13 mouse cellular contexts compared by ENCODE assay signal in the genomic region with DNA sequence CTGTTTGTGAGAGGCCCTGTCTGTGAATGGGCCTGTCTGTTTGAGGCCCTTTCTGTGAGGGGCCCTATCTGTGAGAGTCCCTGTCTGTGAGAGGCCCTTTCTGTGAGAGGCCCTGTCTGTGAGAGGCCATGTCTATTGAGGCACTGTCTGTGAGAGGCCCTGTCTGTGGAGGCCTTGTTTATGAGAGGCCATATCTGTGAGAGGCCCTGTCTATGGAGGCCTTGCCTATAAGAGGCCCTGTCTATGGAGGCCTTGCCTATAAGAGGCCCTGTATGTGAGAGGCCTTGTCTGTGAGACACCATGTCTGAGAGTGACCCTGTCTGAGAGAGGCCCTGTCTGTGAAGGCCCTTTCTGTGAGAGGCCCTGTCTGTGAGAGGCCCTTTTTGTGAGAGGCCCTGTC. TPM values are rescaled to one million over a fixed set of nuclear protein-coding genes. Genes with fewer than 3 reads are reported as not detected.
A peak's percentile ranks its signal among the peaks of the same experiment; 100 is the strongest.
DNase-seq lines count a peak whose midpoint lies in the region; ATAC-seq lines count a peak whose summit lies in the region.
"Had no signal": no experiment of that assay in that cellular context is flagged by ENCODE, and none has a peak within 500 bp of the region (broad histone marks: within the 10 kb centered on the region; RNA-seq: fewer than 3 reads in every experiment).

No protein-coding gene starts in this region.

- peak overlapping the region; percentile 82 for H3K27ac ChIP-seq in forebrain, embryonic 10.5 days
- no peak overlapping the region for H3K27ac ChIP-seq in forebrain, embryonic 15.5 days (replicated peaks)
- no peak overlapping the region for H3K27ac ChIP-seq in kidney, embryonic 16.5 days (ENCODE audit: low read length)
- H3K27ac ChIP-seq in liver, embryonic 13.5 days, result peak overlapping the region; percentile 93
- H3K27ac ChIP-seq: lung, embryonic 15.5 days had no signal

- no peak for ATAC-seq in forebrain, embryonic 15.5 days (replicated peaks)
- 0 out of 2 replicates have a peak, but pooled peaks have one; percentile 6 for ATAC-seq in kidney, embryonic 16.5 days (ENCODE audit: low FRiP score, low TSS enrichment)
- ATAC-seq in erythroblast, adult 5-6 weeks (replicated peaks; ENCODE audit: low FRiP score, poor library complexity, severe bottlenecking), result peak; percentile 10; the same call in 1 of the 2 replicates
- ATAC-seq in liver, embryonic 13.5 days (ENCODE audit: low read depth), result peak; percentile 87

- peaks cover 31% of the 10 kb centered on the region for H3K4me1 ChIP-seq in forebrain, embryonic 10.5 days
- no peaks in the 10 kb centered on the region for H3K4me1 ChIP-seq in forebrain, embryonic 15.5 days
- no peaks in the 10 kb centered on the region for H3K4me1 ChIP-seq in kidney, embryonic 16.5 days (ENCODE audit: insufficient read depth, low read length)
- peaks cover 71% of the 10 kb centered on the region for H3K4me1 ChIP-seq in liver, embryonic 13.5 days (replicated peaks)
- H3K4me1 ChIP-seq: lung, embryonic 15.5 days had no signal

- intact Hi-C loops in gastrocnemius, postnatal 36 days (cut with DNase I), result no loop called here

- H3K4me3 ChIP-seq in forebrain, embryonic 10.5 days, result 0 out of 2 replicates have a peak overlapping the region, but pooled peaks have one; percentile 5
- no peak overlapping the region for H3K4me3 ChIP-seq in forebrain, embryonic 15.5 days
- no peak overlapping the region for H3K4me3 ChIP-seq in kidney, embryonic 16.5 days (ENCODE audit: low read length)
- H3K4me3 ChIP-seq in liver, embryonic 13.5 days (replicated peaks), result peak overlapping the region; percentile 75
- H3K4me3 ChIP-seq: lung, embryonic 15.5 days had no signal

- H3K36me3 ChIP-seq in forebrain, embryonic 10.5 days (replicated peaks), result peaks cover 42% of the 10 kb centered on the region
- H3K36me3 ChIP-seq in forebrain, embryonic 15.5 days, result peaks cover 6% of the 10 kb centered on the region; the same call in 1 of the 2 replicates
- H3K36me3 ChIP-seq in kidney, embryonic 16.5 days (ENCODE audit: insufficient read depth, low read length), result peaks cover 7% of the 10 kb centered on the region; the same call in 1 of the 2 replicates
- H3K36me3 ChIP-seq in liver, embryonic 13.5 days, result peaks cover 55% of the 10 kb centered on the region

- H3K9ac ChIP-seq in forebrain, embryonic 15.5 days (replicated peaks), result no peak overlapping the region
- no peak overlapping the region for H3K9ac ChIP-seq in kidney, embryonic 16.5 days (replicated peaks; ENCODE audit: low read length)
- H3K9ac ChIP-seq in liver, embryonic 13.5 days, result peak overlapping the region; percentile 80
- H3K9ac ChIP-seq: lung, embryonic 15.5 days had no signal

- DNase-seq in forebrain, embryonic 10.5 days (ENCODE audit: extremely low spot score, low spot score), result no peak
- DNase-seq in kidney, postnatal 10 days, result no peak
- DNase-seq in liver, embryonic 13.5 days, result peak; percentile 41
- DNase-seq in gastrocnemius, postnatal 36 days, result no peak
- DNase-seq in cerebellum, adult 9-11 months, result no peak
- DNase-seq: embryo, embryonic 11 days; gastrocnemius, postnatal 10 days; spleen, adult 18-20 months; thymus, postnatal 25 days had no signal

- no peak overlapping the region for H3K4me2 ChIP-seq in forebrain, embryonic 15.5 days (replicated peaks)
- no peak overlapping the region for H3K4me2 ChIP-seq in kidney, embryonic 16.5 days (replicated peaks; ENCODE audit: low read depth, low read length)
- H3K4me2 ChIP-seq in liver, embryonic 13.5 days, result peak overlapping the region; percentile 77
- H3K4me2 ChIP-seq: lung, embryonic 15.5 days had no signal

- no peaks in the 10 kb centered on the region for H3K27me3 ChIP-seq in forebrain, embryonic 10.5 days (ENCODE audit: poor library complexity, severe bottlenecking)
- no peaks in the 10 kb centered on the region for H3K27me3 ChIP-seq in forebrain, embryonic 15.5 days
- H3K27me3 ChIP-seq in kidney, embryonic 16.5 days (ENCODE audit: insufficient read depth, low read length), result no peaks in the 10 kb centered on the region
- no peaks in the 10 kb centered on the region for H3K27me3 ChIP-seq in liver, embryonic 13.5 days
- H3K27me3 ChIP-seq: lung, embryonic 15.5 days had no signal

- peaks cover 2% of the 10 kb centered on the region; the same call in 1 of the 2 replicates for H3K9me3 ChIP-seq in forebrain, embryonic 10.5 days
- H3K9me3 ChIP-seq in forebrain, embryonic 15.5 days, result no peaks in the 10 kb centered on the region
- H3K9me3 ChIP-seq in kidney, embryonic 16.5 days (ENCODE audit: low read length), result no peaks in the 10 kb centered on the region
- no peaks in the 10 kb centered on the region for H3K9me3 ChIP-seq in liver, embryonic 13.5 days (replicated peaks)
- H3K9me3 ChIP-seq: lung, embryonic 15.5 days had no signal

RNA-seq across cellular contexts. Expression of a gene that starts 31.5 kb away (rescaled TPM):
- polyA plus RNA-seq in forebrain, embryonic 10.5 days (2016; fragmentation: Nextera tagmentation; extraction: Ambion mirVana), result 24.8 and 25.4 TPM in 2 replicates
- 32.2 and 33.7 TPM in 2 replicates for polyA plus RNA-seq in forebrain, embryonic 15.5 days (2015; fragmentation: Nextera tagmentation; extraction: Ambion mirVana)
- 47.7 and 50.5 TPM in 2 replicates for polyA plus RNA-seq in kidney, embryonic 16.5 days (2015; fragmentation: Nextera tagmentation; extraction: Ambion mirVana)
- total RNA-seq in erythroblast, adult 5-6 weeks (2015; ENCODE audit: low replicate concordance), result 4.0 and 7.5 TPM in 2 replicates
- total RNA-seq in erythroblast, adult 5-6 weeks (2017; ENCODE audit: low replicate concordance), result 7.5 and 8.1 TPM in 2 replicates
- 28.0 and 31.3 TPM in 2 replicates for polyA plus RNA-seq in liver, embryonic 13.5 days (2015; fragmentation: Nextera tagmentation; extraction: Ambion mirVana)
- 10 to 100 TPM; 13.9 to 14.5 TPM for total RNA-seq in gastrocnemius, postnatal 36 days (2021)

RNA-seq across cellular contexts. Expression of a gene that starts 33.1 kb away (rescaled TPM):
- polyA plus RNA-seq in forebrain, embryonic 10.5 days (2016; fragmentation: Nextera tagmentation; extraction: Ambion mirVana), result 31.4 and 37.9 TPM in 2 replicates
- polyA plus RNA-seq in forebrain, embryonic 15.5 days (2015; fragmentation: Nextera tagmentation; extraction: Ambion mirVana), result 25.6 and 27.3 TPM in 2 replicates
- 105 and 110 TPM in 2 replicates for polyA plus RNA-seq in kidney, embryonic 16.5 days (2015; fragmentation: Nextera tagmentation; extraction: Ambion mirVana)
- 0.58 and 1.7 TPM in 2 replicates for total RNA-seq in erythroblast, adult 5-6 weeks (2015; ENCODE audit: low replicate concordance)
- total RNA-seq in erythroblast, adult 5-6 weeks (2017; ENCODE audit: low replicate concordance), result 2.2 and 7.7 TPM in 2 replicates
- 49.3 and 49.7 TPM in 2 replicates for polyA plus RNA-seq in liver, embryonic 13.5 days (2015; fragmentation: Nextera tagmentation; extraction: Ambion mirVana)
- total RNA-seq in gastrocnemius, postnatal 36 days (2021), result 10 to 100 TPM in 1 of 2 experiments, 1 to 10 TPM in 1; 7.2 to 14.1 TPM

RNA-seq across cellular contexts. Expression of a gene that starts 33.2 kb away (rescaled TPM):
- 87.0 and 95.7 TPM in 2 replicates for polyA plus RNA-seq in forebrain, embryonic 10.5 days (2016; fragmentation: Nextera tagmentation; extraction: Ambion mirVana)
- 68.3 and 73.2 TPM in 2 replicates for polyA plus RNA-seq in forebrain, embryonic 15.5 days (2015; fragmentation: Nextera tagmentation; extraction: Ambion mirVana)
- polyA plus RNA-seq in kidney, embryonic 16.5 days (2015; fragmentation: Nextera tagmentation; extraction: Ambion mirVana), result 68.8 and 73.2 TPM in 2 replicates
- 7.3 and 10.0 TPM in 2 replicates for total RNA-seq in erythroblast, adult 5-6 weeks (2015; ENCODE audit: low replicate concordance)
- 5.4 and 9.5 TPM in 2 replicates for total RNA-seq in erythroblast, adult 5-6 weeks (2017; ENCODE audit: low replicate concordance)
- 63.9 and 72.4 TPM in 2 replicates for polyA plus RNA-seq in liver, embryonic 13.5 days (2015; fragmentation: Nextera tagmentation; extraction: Ambion mirVana)
- total RNA-seq in gastrocnemius, postnatal 36 days (2021), result 10 to 100 TPM; 53.1 to 58.7 TPM

RNA-seq across cellular contexts. Expression of a gene that starts 41.0 kb away (rescaled TPM):
- polyA plus RNA-seq in forebrain, embryonic 10.5 days (2016; fragmentation: Nextera tagmentation; extraction: Ambion mirVana), result 15.2 and 17.7 TPM in 2 replicates
- polyA plus RNA-seq in forebrain, embryonic 15.5 days (2015; fragmentation: Nextera tagmentation; extraction: Ambion mirVana), result 15.9 and 18.6 TPM in 2 replicates
- polyA plus RNA-seq in kidney, embryonic 16.5 days (2015; fragmentation: Nextera tagmentation; extraction: Ambion mirVana), result 48.4 and 54.3 TPM in 2 replicates
- total RNA-seq in erythroblast, adult 5-6 weeks (2015; ENCODE audit: low replicate concordance), result 5.2 TPM in 1 of 2 replicates, not detected in the other
- 9.5 and 11.0 TPM in 2 replicates for total RNA-seq in erythroblast, adult 5-6 weeks (2017; ENCODE audit: low replicate concordance)
- 4.1 and 5.0 TPM in 2 replicates for polyA plus RNA-seq in liver, embryonic 13.5 days (2015; fragmentation: Nextera tagmentation; extraction: Ambion mirVana)
- total RNA-seq in gastrocnemius, postnatal 36 days (2021), result 10 to 100 TPM; 65.6 to 83.2 TPM

RNA-seq across cellular contexts. Expression of a gene that starts 47.3 kb away (rescaled TPM):
- polyA plus RNA-seq in forebrain, embryonic 10.5 days (2016; fragmentation: Nextera tagmentation; extraction: Ambion mirVana), result 6.2 and 7.3 TPM in 2 replicates
- polyA plus RNA-seq in forebrain, embryonic 15.5 days (2015; fragmentation: Nextera tagmentation; extraction: Ambion mirVana), result 5.0 and 8.5 TPM in 2 replicates
- polyA plus RNA-seq in kidney, embryonic 16.5 days (2015; fragmentation: Nextera tagmentation; extraction: Ambion mirVana), result 23.7 and 24.1 TPM in 2 replicates
- total RNA-seq in erythroblast, adult 5-6 weeks (2015; ENCODE audit: low replicate concordance), result 0.77 TPM in 1 of 2 replicates, not detected in the other
- total RNA-seq in erythroblast, adult 5-6 weeks (2017; ENCODE audit: low replicate concordance), result 3.2 TPM in 1 of 2 replicates, not detected in the other
- 3.6 and 4.0 TPM in 2 replicates for polyA plus RNA-seq in liver, embryonic 13.5 days (2015; fragmentation: Nextera tagmentation; extraction: Ambion mirVana)
- 1 to 10 TPM; 6.3 to 7.4 TPM for total RNA-seq in gastrocnemius, postnatal 36 days (2021)

Comparison
In these comparisons a context has a peak if more than half of its experiments do, and no peak if none do; other contexts are left out.
1. H3K27ac ChIP-seq: peak in forebrain, embryonic 10.5 days (single experiment) and liver, embryonic 13.5 days (single experiment); none in forebrain, embryonic 15.5 days (single experiment) and kidney, embryonic 16.5 days (single experiment).
2. H3K4me3 ChIP-seq: peak in forebrain, embryonic 10.5 days (single experiment) and liver, embryonic 13.5 days (single experiment); none in forebrain, embryonic 15.5 days (single experiment) and kidney, embryonic 16.5 days (single experiment).